Mouse (Mus musculus): ENCODE measurements at regions not wholly inside any gene's neighbourhood (a gene's known extent, or its start where the extent isn't known, plus 50 kb on each side); places are given as distances from the start of the nearest gene placed in this dataset.

GRCm38 (mm10) chr8:88024496-88024895 is 65.1 kb upstream of the Zfp423 start:
- no peak for DNase-seq (ENCODE audit: low read depth, low spot score)
- H3K27me3 ChIP-seq (ENCODE audit: control insufficient read depth in 1 of 2, insufficient read depth in 2 of 2, low read length in 2 of 2) = no peaks in the 10 kb centered on the region
- H3K9ac ChIP-seq (ENCODE audit: control insufficient read depth, low read depth, low read length, poor library complexity, severe bottlenecking) = no peak overlapping the region
- H3K79me2 ChIP-seq (ENCODE audit: control insufficient read depth, insufficient read depth, low read length, poor library complexity) = no peaks in the 10 kb centered on the region
- H3K4me3 ChIP-seq (ENCODE audit: control insufficient read depth in 1 of 2, insufficient read depth in 1 of 2, low read depth in 2 of 2, low read length in 2 of 2) = no peak overlapping the region
- no peaks in the 10 kb centered on the region for H3K36me3 ChIP-seq (ENCODE audit: control insufficient read depth in 1 of 2, insufficient read depth in 2 of 2, low read length in 2 of 2)
- TF ChIP-seq KAT2A (conservative IDR thresholded peaks at IDR 0.05; ENCODE audit: low read depth, low read length) (no peak), MXI1 (IDR thresholded peaks at IDR 0.05; ENCODE audit: low read depth, low read length) (no peak), HCFC1 (IDR thresholded peaks at IDR 0.05; ENCODE audit: low read depth, low read length) (no peak), CTCF (IDR thresholded peaks at IDR 0.05 in 2 of 3, conservative IDR thresholded peaks at IDR 0.05 in 1 of 3; ENCODE audit: control insufficient read depth in 1 of 3, insufficient read depth in 1 of 3, low read depth in 2 of 3, low read length in 3 of 3, poor library complexity in 1 of 3, severe bottlenecking in 1 of 3) (no peak), USF2 (IDR thresholded peaks at IDR 0.05; ENCODE audit: borderline replicate concordance in 1 of 2, insufficient read depth in 1 of 2, low read depth in 1 of 2, low read length in 2 of 2) (no peak), MAFK (IDR thresholded peaks at IDR 0.05; ENCODE audit: borderline replicate concordance, low read depth, low read length) (no peak), RAD21 (IDR thresholded peaks at IDR 0.05; ENCODE audit: low read depth, low read length) (no peak), NRF1 (IDR thresholded peaks at IDR 0.05; ENCODE audit: insufficient read depth, low read depth, low read length, poor library complexity, severe bottlenecking) (no peak), JUND (IDR thresholded peaks at IDR 0.05; ENCODE audit: low read depth, low read length) (no peak), GABPA (IDR thresholded peaks at IDR 0.05; ENCODE audit: low read depth, low read length) (no peak), MAX (IDR thresholded peaks at IDR 0.05; ENCODE audit: low read length) (no peak), TBP (IDR thresholded peaks at IDR 0.05; ENCODE audit: low read depth, low read length) (no peak), MYB (IDR thresholded peaks at IDR 0.05; ENCODE audit: low read depth, low read length) (no peak), E2F4 (IDR thresholded peaks at IDR 0.05; ENCODE audit: borderline replicate concordance, low read depth, low read length) (no peak), UBTF (IDR thresholded peaks at IDR 0.05; ENCODE audit: borderline replicate concordance, insufficient read depth, low read depth, low read length) (no peak)
- no peaks in the 10 kb centered on the region for H3K4me1 ChIP-seq (ENCODE audit: control insufficient read depth in 1 of 2, insufficient read depth in 2 of 2, low read length in 2 of 2)
- H3K9me3 ChIP-seq (replicated peaks; ENCODE audit: insufficient read depth, low read length) = no peaks in the 10 kb centered on the region
- no peak overlapping the region for H3K27ac ChIP-seq (ENCODE audit: control insufficient read depth, low read depth, low read length)

- Histone ChIP-seq H3K27ac (ENCODE audit: control insufficient read depth, low read depth, low read length) (no peak overlapping the region), H3K4me3 (ENCODE audit: control insufficient read depth in 1 of 2, insufficient read depth in 1 of 2, low read depth in 2 of 2, low read length in 2 of 2) (no peak overlapping the region), H3K4me1 (ENCODE audit: control insufficient read depth in 1 of 2, insufficient read depth in 2 of 2, low read length in 2 of 2) (no peaks in the 10 kb centered on the region), H3K9me3 (replicated peaks; ENCODE audit: insufficient read depth, low read length) (no peaks in the 10 kb centered on the region), H3K27me3 (ENCODE audit: control insufficient read depth in 1 of 2, insufficient read depth in 2 of 2, low read length in 2 of 2) (no peaks in the 10 kb centered on the region), H3K79me2 (ENCODE audit: control insufficient read depth, insufficient read depth, low read length, poor library complexity) (no peaks in the 10 kb centered on the region), H3K9ac (ENCODE audit: control insufficient read depth, low read depth, low read length, poor library complexity, severe bottlenecking) (no peak overlapping the region), H3K36me3 (ENCODE audit: control insufficient read depth in 1 of 2, insufficient read depth in 2 of 2, low read length in 2 of 2) (no peaks in the 10 kb centered on the region)
- TF ChIP-seq CTCF (IDR thresholded peaks at IDR 0.05 in 2 of 3, conservative IDR thresholded peaks at IDR 0.05 in 1 of 3; ENCODE audit: control insufficient read depth in 1 of 3, insufficient read depth in 1 of 3, low read depth in 2 of 3, low read length in 3 of 3, poor library complexity in 1 of 3, severe bottlenecking in 1 of 3) = no peak
- no peak for TF ChIP-seq NRF1 (IDR thresholded peaks at IDR 0.05; ENCODE audit: insufficient read depth, low read depth, low read length, poor library complexity, severe bottlenecking)
- TF ChIP-seq HCFC1 (IDR thresholded peaks at IDR 0.05; ENCODE audit: low read depth, low read length) = no peak
- no peak for TF ChIP-seq MYB (IDR thresholded peaks at IDR 0.05; ENCODE audit: low read depth, low read length)
- no peak for TF ChIP-seq KAT2A (conservative IDR thresholded peaks at IDR 0.05; ENCODE audit: low read depth, low read length)
- no peak for TF ChIP-seq E2F4 (IDR thresholded peaks at IDR 0.05; ENCODE audit: borderline replicate concordance, low read depth, low read length)
- no peak for TF ChIP-seq ETS1 (IDR thresholded peaks at IDR 0.05; ENCODE audit: low read depth, low read length)
- TF ChIP-seq POLR2AphosphoS5 (IDR thresholded peaks at IDR 0.05; ENCODE audit: borderline replicate concordance, low read depth, low read length) = no peak
- TF ChIP-seq MAZ (IDR thresholded peaks at IDR 0.05; ENCODE audit: low read depth, low read length) = no peak
- TF ChIP-seq POLR2AphosphoS2 (IDR thresholded peaks at IDR 0.05; ENCODE audit: low read length) = no peak
- no peak for TF ChIP-seq MXI1 (IDR thresholded peaks at IDR 0.05; ENCODE audit: low read depth, low read length)
- no peak for DNase-seq (ENCODE audit: low read depth, low spot score)
These were observed 64.0 kb upstream of the Zfp423 start for GRCm38 (mm10) chr8:88023423-88023822.

All from MEL (cell line).